Mouse (Mus musculus) stomach, embryonic 15.5 days (tissue): ENCODE results near the gene Nup210. TPM values are rescaled to one million over a fixed set of nuclear protein-coding genes. Genes with fewer than 3 reads are reported as not detected.

Experiments used
- ATAC-seq: fragments of 200-750 bp; cut with Nextera tagmentation; 2 replicates; pipeline ENCODE4 v1.8.0; 2017; ENCODE audit warnings: low read depth, moderate number of reproducible peaks, moderate TSS enrichment; ENCODE audit not compliant: insufficient read depth, low FRiP score
- H3K27ac ChIP-seq: fragments of 300-500 bp; sonication (generic); 2 replicates; pipeline ENCODE4 v1.5.1; 2015; ENCODE audit warnings: mild to moderate bottlenecking, inconsistent platforms
- H3K27me3 ChIP-seq: fragments of 300-500 bp; sonication (generic); replicated peaks from 2 replicates; pipeline ENCODE4 v1.6.1; 2015; ENCODE audit warnings: inconsistent platforms
- H3K36me3 ChIP-seq: fragments of 300-500 bp; sonication (generic); 2 replicates; pipeline ENCODE4 v1.6.1; 2015; ENCODE audit warnings: inconsistent platforms
- H3K4me1 ChIP-seq: fragments of 300-500 bp; sonication (generic); 2 replicates; pipeline ENCODE4 v1.6.1; 2015; ENCODE audit warnings: inconsistent platforms
- H3K4me2 ChIP-seq: fragments of 300-500 bp; sonication (generic); 2 replicates; pipeline ENCODE4 v1.6.1; 2015; ENCODE audit warnings: mild to moderate bottlenecking, inconsistent platforms
- H3K4me3 ChIP-seq: fragments of 300-500 bp; sonication (generic); replicated peaks from 2 replicates; pipeline ENCODE4 v1.5.1; 2015; ENCODE audit warnings: inconsistent platforms
- H3K9ac ChIP-seq: fragments of 300-500 bp; sonication (generic); 2 replicates; pipeline ENCODE4 v1.6.1; 2015; ENCODE audit warnings: inconsistent platforms
- H3K9me3 ChIP-seq: fragments of 300-500 bp; sonication (generic); 2 replicates; pipeline ENCODE4 v1.6.1; 2016; ENCODE audit warnings: inconsistent platforms
- WGBS: fragments of 180-500 bp; shearing (Covaris S2); methylation state at CpG from one replicate; pipeline ENCODE4 v1.1.7; 2015; 5-methylcytosine and 5-hydroxymethylcytosine counted together
- polyA plus RNA-seq: library from polyadenylated mRNA; unstranded; fragments of >200 nt; fragmentation: Nextera tagmentation; extraction: Ambion mirVana; gene quantifications from 2 replicates; pipeline ENCODE4 v1.2.1, GENCODE M21; 2015

Nup210 gene
- polyA plus RNA-seq, 1 experiment from 2014 or later, result 14.3 TPM

- Histone ChIP-seq H3K4me2 (no peak overlapping the region), H3K9ac (no peak overlapping the region), H3K36me3 (no peaks in the 10 kb centered on the region), H3K4me3 (no peak overlapping the region), H3K27me3 (no peaks in the 10 kb centered on the region), H3K27ac (no peak overlapping the region), H3K4me1 (no peaks in the 10 kb centered on the region), H3K9me3 (no peaks in the 10 kb centered on the region)
- no peak for ATAC-seq
- WGBS, result 75% methylated on average over 7 of the region's 7 CpGs
These were observed 68.6 kb downstream of the Nup210 start for GRCm38 (mm10) chr6:91048019-91048418.

DNA sequence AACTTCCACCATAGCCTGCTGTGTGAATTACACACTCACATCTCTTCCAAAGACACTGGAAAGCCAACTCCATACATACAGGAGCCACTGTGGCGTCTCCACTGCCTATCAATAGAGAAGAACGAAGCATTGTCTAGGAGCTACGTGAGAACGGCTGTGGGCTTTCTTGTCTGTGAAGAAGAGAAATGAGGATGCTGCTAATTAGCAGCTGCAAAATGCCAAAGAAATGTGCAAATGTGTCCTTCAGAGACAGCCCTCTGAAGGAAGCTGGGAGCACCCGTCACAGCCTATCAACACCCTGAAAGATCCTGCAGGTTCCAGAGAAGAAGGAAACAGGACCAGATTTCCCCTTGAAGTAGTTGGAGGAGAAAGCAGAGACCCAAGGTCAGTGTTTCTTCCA is 69.2 kb downstream of the Nup210 start:
- Histone ChIP-seq H3K27ac (no peak overlapping the region), H3K4me3 (no peak overlapping the region), H3K4me2 (no peak overlapping the region), H3K9ac (no peak overlapping the region), H3K4me1 (no peaks in the 10 kb centered on the region), H3K36me3 (no peaks in the 10 kb centered on the region), H3K9me3 (no peaks in the 10 kb centered on the region), H3K27me3 (no peaks in the 10 kb centered on the region)
- 81% methylated on average over 5 of the region's 5 CpGs for WGBS
- ATAC-seq, result no peak

DNA sequence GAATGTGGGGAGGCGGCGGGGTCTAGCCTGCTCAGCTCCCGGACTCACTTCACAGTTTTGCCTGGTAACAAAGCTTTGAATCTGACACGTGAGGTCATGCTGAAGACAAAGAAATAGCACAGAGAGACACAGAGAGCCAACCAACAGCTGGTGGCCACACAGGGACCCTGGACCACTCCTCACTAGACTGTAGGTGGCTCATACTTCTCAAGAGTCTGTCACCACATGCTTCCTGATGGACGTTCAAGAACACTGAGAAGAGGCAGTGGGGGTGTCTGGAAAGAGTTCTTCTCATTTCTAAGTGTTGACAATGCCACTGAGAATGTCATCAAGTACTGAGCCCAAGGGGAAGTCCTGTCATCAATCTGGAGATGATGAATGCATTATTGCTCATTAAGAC is 70.4 kb downstream of the Nup210 start:
- WGBS, result 81% methylated on average over 5 of the region's 5 CpGs
- Histone ChIP-seq H3K4me1 (no peaks in the 10 kb centered on the region), H3K9me3 (no peaks in the 10 kb centered on the region), H3K27ac (no peak overlapping the region), H3K4me3 (no peak overlapping the region), H3K36me3 (no peaks in the 10 kb centered on the region), H3K27me3 (no peaks in the 10 kb centered on the region), H3K4me2 (no peak overlapping the region), H3K9ac (no peak overlapping the region)
- no peak for ATAC-seq

DNA sequence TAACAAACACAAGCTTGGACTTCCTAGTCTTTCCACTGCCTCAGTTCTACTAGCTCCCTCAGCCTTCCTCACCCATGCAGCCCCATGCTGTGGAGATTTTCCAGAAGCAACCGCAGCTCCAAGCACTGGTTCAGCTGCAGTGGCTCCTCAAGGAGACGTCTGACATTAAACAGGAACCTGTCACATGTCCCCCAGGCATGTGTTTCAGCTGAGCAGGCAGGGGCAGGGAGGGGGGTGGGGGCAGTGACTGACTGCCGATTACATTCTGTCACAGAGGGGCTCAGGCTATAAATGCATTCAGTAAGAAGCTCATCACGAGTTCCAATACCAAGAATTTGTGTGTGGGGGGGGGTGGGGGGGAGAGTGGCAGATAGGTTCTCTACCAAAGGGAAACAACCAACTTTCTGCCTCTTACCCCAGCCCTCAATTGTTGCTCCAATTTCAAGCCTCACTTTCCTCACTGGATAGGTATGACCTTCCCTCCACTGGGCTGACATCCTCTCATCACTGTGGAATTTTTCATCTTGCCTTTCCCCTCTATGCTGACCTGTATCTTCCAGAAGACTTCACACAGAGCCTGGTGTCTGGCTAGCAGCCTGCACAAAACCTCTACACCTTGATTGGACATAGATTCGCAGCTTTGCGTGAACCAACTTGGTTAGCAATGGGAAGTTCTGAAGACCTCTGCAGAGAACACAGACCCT is 71.8 kb downstream of the Nup210 start:
- Histone ChIP-seq H3K27me3 (no peaks in the 10 kb centered on the region), H3K9me3 (no peaks in the 10 kb centered on the region), H3K4me3 (no peak overlapping the region), H3K36me3 (no peaks in the 10 kb centered on the region), H3K9ac (no peak overlapping the region), H3K4me2 (no peak overlapping the region), H3K27ac (no peak overlapping the region), H3K4me1 (no peaks in the 10 kb centered on the region)
- WGBS, result 45% methylated on average over 6 of the region's 6 CpGs
- ATAC-seq, result no peak

DNA sequence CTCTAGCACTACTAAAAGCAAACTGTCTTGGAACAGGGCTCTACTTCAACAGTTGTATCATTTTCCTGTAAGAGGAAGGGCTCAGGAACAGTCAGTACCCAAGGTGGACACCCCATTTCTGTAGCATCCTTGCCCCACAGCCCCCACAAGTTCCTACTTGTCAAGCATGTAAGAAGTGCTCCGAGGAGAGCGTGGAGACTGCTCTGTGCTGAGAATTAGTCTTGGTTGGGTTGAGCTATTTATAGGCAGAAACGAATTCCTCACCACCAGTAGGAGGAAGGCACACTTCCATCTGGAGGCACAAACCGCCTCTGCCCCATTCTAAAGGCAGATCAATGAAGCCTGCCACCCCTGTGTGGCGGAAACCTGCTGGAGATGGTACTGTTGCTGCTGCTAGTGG is 75.3 kb downstream of the Nup210 start:
- no peaks in the 10 kb centered on the region for H3K4me1 ChIP-seq
- no peak overlapping the region for H3K27ac ChIP-seq
- no peak overlapping the region for H3K4me2 ChIP-seq
- no peak for ATAC-seq
- 76% methylated on average over 5 of the region's 5 CpGs for WGBS
- H3K9me3 ChIP-seq, result no peaks in the 10 kb centered on the region
- no peak overlapping the region for H3K9ac ChIP-seq
- no peaks in the 10 kb centered on the region for H3K27me3 ChIP-seq
- no peak overlapping the region for H3K4me3 ChIP-seq
- H3K36me3 ChIP-seq, result no peaks in the 10 kb centered on the region

- Histone ChIP-seq H3K4me1 (no peaks in the 10 kb centered on the region), H3K27me3 (no peaks in the 10 kb centered on the region), H3K9ac (no peak overlapping the region), H3K9me3 (no peaks in the 10 kb centered on the region), H3K36me3 (no peaks in the 10 kb centered on the region), H3K4me3 (no peak overlapping the region), H3K27ac (no peak overlapping the region), H3K4me2 (no peak overlapping the region)
- no peak for ATAC-seq
- 89% methylated on average over 5 of the region's 5 CpGs for WGBS
These were observed 88.4 kb downstream of the Nup210 start for GRCm38 (mm10) chr6:91028256-91028655.

- no peaks in the 10 kb centered on the region for H3K9me3 ChIP-seq
- H3K4me1 ChIP-seq, result no peaks in the 10 kb centered on the region
- WGBS, result 82% methylated on average over 7 of the region's 7 CpGs
- no peaks in the 10 kb centered on the region for H3K36me3 ChIP-seq
- no peak overlapping the region for H3K9ac ChIP-seq
- H3K4me2 ChIP-seq, result no peak overlapping the region
- H3K27me3 ChIP-seq, result no peaks in the 10 kb centered on the region
- no peak for ATAC-seq
- H3K4me3 ChIP-seq, result no peak overlapping the region
- no peak overlapping the region for H3K27ac ChIP-seq
These were observed 95.8 kb downstream of the Nup210 start for GRCm38 (mm10) chr6:91020810-91021209.

DNA sequence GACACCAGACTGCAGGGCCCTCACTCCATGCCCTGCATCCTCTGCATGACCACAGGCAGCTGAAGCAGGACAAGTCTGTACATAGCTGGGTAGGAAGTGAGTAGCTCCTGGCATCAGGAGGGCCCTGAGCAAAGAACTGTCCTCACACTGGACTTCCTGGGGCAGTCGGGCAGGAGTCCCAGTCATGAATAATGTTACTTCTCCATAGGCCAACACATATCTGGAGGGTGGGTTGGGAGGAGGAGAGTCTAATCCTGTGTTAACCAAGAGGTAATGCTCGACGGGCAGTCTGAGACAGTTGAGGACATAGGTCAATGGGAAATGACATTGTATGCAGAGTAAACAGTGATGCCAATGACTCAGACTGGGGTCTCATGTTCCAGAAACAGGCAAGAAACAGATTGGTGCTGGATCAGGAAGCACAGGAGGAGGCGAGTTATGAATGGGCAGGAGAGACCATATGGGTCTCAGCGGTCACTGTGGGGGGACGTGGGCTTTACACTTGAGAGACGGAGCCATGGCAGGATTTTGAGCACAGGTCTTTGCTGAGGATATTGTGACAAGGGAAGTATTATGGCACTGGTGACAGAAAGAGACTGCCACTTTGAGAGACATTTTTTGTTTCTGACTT is 99.9 kb downstream of the Nup210 start:
- no peak for ATAC-seq
- no peak overlapping the region for H3K27ac ChIP-seq
- no peaks in the 10 kb centered on the region for H3K9me3 ChIP-seq
- WGBS, result 77% methylated on average over 7 of the region's 7 CpGs
- no peaks in the 10 kb centered on the region for H3K27me3 ChIP-seq
- H3K4me1 ChIP-seq, result no peaks in the 10 kb centered on the region
- no peak overlapping the region for H3K4me2 ChIP-seq
- H3K4me3 ChIP-seq, result no peak overlapping the region
- no peak overlapping the region for H3K9ac ChIP-seq
- no peaks in the 10 kb centered on the region for H3K36me3 ChIP-seq

- Histone ChIP-seq H3K9me3 (no peaks in the 10 kb centered on the region), H3K4me3 (no peak overlapping the region), H3K27me3 (no peaks in the 10 kb centered on the region), H3K4me2 (no peak overlapping the region), H3K9ac (no peak overlapping the region), H3K4me1 (no peaks in the 10 kb centered on the region), H3K36me3 (no peaks in the 10 kb centered on the region), H3K27ac (no peak overlapping the region)
- WGBS, result 53% methylated on average over 9 of the region's 9 CpGs
- no peak for ATAC-seq
These were observed 102.3 kb downstream of the Nup210 start for GRCm38 (mm10) chr6:91014198-91014958.

GRCm38 (mm10) chr6:91012458-91012857 is 104.2 kb downstream of the Nup210 start:
- no peak overlapping the region for H3K4me3 ChIP-seq
- H3K4me2 ChIP-seq, result no peak overlapping the region
- H3K27me3 ChIP-seq, result no peaks in the 10 kb centered on the region
- H3K4me1 ChIP-seq, result no peaks in the 10 kb centered on the region
- no peaks in the 10 kb centered on the region for H3K9me3 ChIP-seq
- ATAC-seq, result peak; percentile 36; the same call in 1 of the 2 replicates
- no peaks in the 10 kb centered on the region for H3K36me3 ChIP-seq
- 68% methylated on average over 3 of the region's 3 CpGs for WGBS
- no peak overlapping the region for H3K9ac ChIP-seq
- no peak overlapping the region for H3K27ac ChIP-seq

DNA sequence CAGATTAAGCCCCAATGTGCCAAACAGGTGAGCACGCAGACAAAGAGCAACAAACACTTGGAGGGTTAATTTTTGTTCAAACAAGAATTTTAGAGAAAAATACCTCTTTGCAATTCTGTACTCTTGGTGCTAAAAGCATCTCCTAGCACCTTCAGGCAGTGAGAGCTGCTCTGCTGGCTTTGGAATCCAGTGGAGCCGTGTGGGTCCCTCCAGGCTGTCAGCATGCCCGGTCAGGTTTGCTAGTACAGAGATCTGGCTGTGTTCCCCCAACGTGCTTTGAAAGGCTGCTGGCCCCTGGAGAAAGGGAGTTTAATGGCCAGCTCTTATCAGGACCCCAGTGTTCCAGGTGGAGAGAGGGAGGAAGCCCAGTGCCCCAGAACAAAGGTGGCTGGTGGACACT is 105.1 kb downstream of the Nup210 start:
- no peak overlapping the region for H3K4me3 ChIP-seq
- no peak overlapping the region for H3K4me2 ChIP-seq
- no peaks in the 10 kb centered on the region for H3K4me1 ChIP-seq
- 61% methylated on average over 4 of the region's 4 CpGs for WGBS
- no peak for ATAC-seq
- no peaks in the 10 kb centered on the region for H3K36me3 ChIP-seq
- H3K9me3 ChIP-seq, result no peaks in the 10 kb centered on the region
- no peak overlapping the region for H3K9ac ChIP-seq
- no peaks in the 10 kb centered on the region for H3K27me3 ChIP-seq
- H3K27ac ChIP-seq, result no peak overlapping the region

GRCm38 (mm10) chr6:91008284-91008830 is 108.3 kb downstream of the Nup210 start:
- no peak overlapping the region for H3K4me2 ChIP-seq
- WGBS, result 86% methylated on average over 3 of the region's 3 CpGs
- ATAC-seq, result peak; percentile 48; the same call in 1 of the 2 replicates

More at GRCm38 (mm10) chr6:91008284-91008830, 108.3 kb downstream of the Nup210 start:
- Histone ChIP-seq H3K9me3 (no peaks in the 10 kb centered on the region), H3K9ac (no peak overlapping the region), H3K27ac (no peak overlapping the region), H3K4me1 (no peaks in the 10 kb centered on the region), H3K36me3 (no peaks in the 10 kb centered on the region), H3K27me3 (no peaks in the 10 kb centered on the region), H3K4me3 (no peak overlapping the region)
